Mouse (Mus musculus) stomach, embryonic 15.5 days (tissue): ENCODE results near the gene Golph3l. TPM values are rescaled to one million over a fixed set of nuclear protein-coding genes. Genes with fewer than 3 reads are reported as not detected.
"Not testable (repeated sequence)": the region's sequence is repeated elsewhere in the genome, so short reads cannot be mapped to it uniquely, and the experiment has no call there.

Source experiments
- ATAC-seq: fragments of 200-750 bp; cut with Nextera tagmentation; 2 replicates; pipeline ENCODE4 v1.8.0; 2017; ENCODE audit warnings: low read depth, moderate number of reproducible peaks, moderate TSS enrichment; ENCODE audit not compliant: insufficient read depth, low FRiP score
- H3K27ac ChIP-seq: fragments of 300-500 bp; sonication (generic); 2 replicates; pipeline ENCODE4 v1.5.1; 2015; ENCODE audit warnings: mild to moderate bottlenecking, inconsistent platforms
- H3K27me3 ChIP-seq: fragments of 300-500 bp; sonication (generic); replicated peaks from 2 replicates; pipeline ENCODE4 v1.6.1; 2015; ENCODE audit warnings: inconsistent platforms
- H3K36me3 ChIP-seq: fragments of 300-500 bp; sonication (generic); 2 replicates; pipeline ENCODE4 v1.6.1; 2015; ENCODE audit warnings: inconsistent platforms
- H3K4me1 ChIP-seq: fragments of 300-500 bp; sonication (generic); 2 replicates; pipeline ENCODE4 v1.6.1; 2015; ENCODE audit warnings: inconsistent platforms
- H3K4me2 ChIP-seq: fragments of 300-500 bp; sonication (generic); 2 replicates; pipeline ENCODE4 v1.6.1; 2015; ENCODE audit warnings: mild to moderate bottlenecking, inconsistent platforms
- H3K4me3 ChIP-seq: fragments of 300-500 bp; sonication (generic); replicated peaks from 2 replicates; pipeline ENCODE4 v1.5.1; 2015; ENCODE audit warnings: inconsistent platforms
- H3K9ac ChIP-seq: fragments of 300-500 bp; sonication (generic); 2 replicates; pipeline ENCODE4 v1.6.1; 2015; ENCODE audit warnings: inconsistent platforms
- H3K9me3 ChIP-seq: fragments of 300-500 bp; sonication (generic); 2 replicates; pipeline ENCODE4 v1.6.1; 2016; ENCODE audit warnings: inconsistent platforms
- WGBS: fragments of 180-500 bp; shearing (Covaris S2); methylation state at CpG from one replicate; pipeline ENCODE4 v1.1.7; 2015; 5-methylcytosine and 5-hydroxymethylcytosine counted together
- polyA plus RNA-seq: library from polyadenylated mRNA; unstranded; fragments of >200 nt; fragmentation: Nextera tagmentation; extraction: Ambion mirVana; gene quantifications from 2 replicates; pipeline ENCODE4 v1.2.1, GENCODE M21; 2015

The Golph3l gene
- polyA plus RNA-seq, 1 experiment from 2014 or later: 36.5 TPM

- no peak for ATAC-seq
- no peak overlapping the region for H3K27ac ChIP-seq
- no peaks in the 10 kb centered on the region for H3K36me3 ChIP-seq
- H3K4me2 ChIP-seq: no peak overlapping the region
- peaks cover 3% of the 10 kb centered on the region; the same call in 1 of the 2 replicates for H3K4me1 ChIP-seq
- no peak overlapping the region for H3K9ac ChIP-seq
- H3K9me3 ChIP-seq: no peaks in the 10 kb centered on the region
- no peak overlapping the region for H3K4me3 ChIP-seq
- H3K27me3 ChIP-seq: no peaks in the 10 kb centered on the region
- 86% methylated on average over 5 of the region's 5 CpGs for WGBS
Measured at GRCm38 (mm10) chr3:95648016-95648415, 59.3 kb downstream of the Golph3l start.

- peak; percentile 13; the same call in 1 of the 2 replicates for ATAC-seq
- Histone ChIP-seq H3K4me2 (0 out of 2 replicates have a peak overlapping the region, but pooled peaks have one; percentile 0), H3K27me3 (no peaks in the 10 kb centered on the region), H3K4me1 (peaks cover 11% of the 10 kb centered on the region), H3K9me3 (no peaks in the 10 kb centered on the region), H3K36me3 (no peaks in the 10 kb centered on the region), H3K9ac (no peak overlapping the region), H3K4me3 (no peak overlapping the region), H3K27ac (peak overlapping the region; percentile 73)
- 51% methylated on average over 6 of the region's 6 CpGs for WGBS
Measured at GRCm38 (mm10) chr3:95650276-95651032, 61.7 kb downstream of the Golph3l start.

- Histone ChIP-seq H3K36me3 (no peaks in the 10 kb centered on the region), H3K4me3 (no peak overlapping the region), H3K4me2 (0 out of 2 replicates have a peak overlapping the region, but pooled peaks have one; percentile 0), H3K27me3 (no peaks in the 10 kb centered on the region), H3K4me1 (peaks cover 11% of the 10 kb centered on the region), H3K27ac (peak overlapping the region; percentile 73), H3K9me3 (no peaks in the 10 kb centered on the region), H3K9ac (no peak overlapping the region)
- WGBS: 79% methylated on average over 3 of the region's 3 CpGs
- no peak for ATAC-seq
Measured at GRCm38 (mm10) chr3:95651033-95651373, 62.3 kb downstream of the Golph3l start.

- no peak overlapping the region for H3K9ac ChIP-seq
- H3K4me3 ChIP-seq: no peak overlapping the region
- H3K36me3 ChIP-seq: no peaks in the 10 kb centered on the region
- no peaks in the 10 kb centered on the region for H3K27me3 ChIP-seq
- no peak overlapping the region for H3K4me2 ChIP-seq
- H3K27ac ChIP-seq: peak overlapping the region; percentile 73; the same call in 1 of the 2 replicates
- H3K4me1 ChIP-seq: peaks cover 11% of the 10 kb centered on the region
- 79% methylated on average over 16 of the region's 16 CpGs for WGBS
- no peaks in the 10 kb centered on the region for H3K9me3 ChIP-seq
- no peak for ATAC-seq
Measured at GRCm38 (mm10) chr3:95651391-95652203, 62.9 kb downstream of the Golph3l start.

GRCm38 (mm10) chr3:95652204-95652811 is 63.6 kb downstream of the Golph3l start:
- Histone ChIP-seq H3K27ac (no peak overlapping the region; the same call in 1 of the 2 replicates), H3K4me1 (peaks cover 11% of the 10 kb centered on the region), H3K4me2 (no peak overlapping the region), H3K9me3 (no peaks in the 10 kb centered on the region), H3K36me3 (no peaks in the 10 kb centered on the region), H3K4me3 (no peak overlapping the region), H3K27me3 (no peaks in the 10 kb centered on the region), H3K9ac (no peak overlapping the region)
- WGBS: 63% methylated on average over 7 of the region's 7 CpGs
- no peak for ATAC-seq

- Histone ChIP-seq H3K27me3 (no peaks in the 10 kb centered on the region), H3K4me1 (peaks cover 11% of the 10 kb centered on the region), H3K27ac (no peak overlapping the region), H3K9ac (no peak overlapping the region), H3K4me3 (no peak overlapping the region), H3K4me2 (no peak overlapping the region), H3K9me3 (no peaks in the 10 kb centered on the region), H3K36me3 (no peaks in the 10 kb centered on the region)
- no peak for ATAC-seq
- 35% methylated on average over 6 of the region's 6 CpGs for WGBS
Measured at GRCm38 (mm10) chr3:95652871-95653270, 64.1 kb downstream of the Golph3l start.

- H3K4me3 ChIP-seq: no peak overlapping the region
- no peaks in the 10 kb centered on the region for H3K9me3 ChIP-seq
- peak overlapping the region; percentile 19 for H3K4me2 ChIP-seq
- no peak; the same call in 1 of the 2 replicates for ATAC-seq
- WGBS: 10% methylated on average over 11 of the region's 11 CpGs
- H3K36me3 ChIP-seq: no peaks in the 10 kb centered on the region
- no peak overlapping the region; the same call in 1 of the 2 replicates for H3K9ac ChIP-seq
- H3K27ac ChIP-seq: peak overlapping the region; percentile 61
- no peaks in the 10 kb centered on the region for H3K27me3 ChIP-seq
- peaks cover 11% of the 10 kb centered on the region for H3K4me1 ChIP-seq
Measured at GRCm38 (mm10) chr3:95653473-95654034, 64.8 kb downstream of the Golph3l start.

GRCm38 (mm10) chr3:95654371-95654770 is 65.6 kb downstream of the Golph3l start:
- H3K4me3 ChIP-seq, H3K36me3 ChIP-seq, H3K9me3 ChIP-seq, H3K27me3 ChIP-seq, H3K9ac ChIP-seq, H3K4me2 ChIP-seq, ATAC-seq, H3K27ac ChIP-seq: not testable (repeated sequence)
- H3K4me1 ChIP-seq: peaks cover 11% of the 10 kb centered on the region
- WGBS: 93% methylated on average over 3 of the region's 3 CpGs

GRCm38 (mm10) chr3:95655437-95655836 is 66.7 kb downstream of the Golph3l start:
- WGBS: 85% methylated on average over 5 of the region's 5 CpGs
- no peak for ATAC-seq
- Histone ChIP-seq H3K9me3 (no peaks in the 10 kb centered on the region), H3K27me3 (no peaks in the 10 kb centered on the region), H3K9ac (no peak overlapping the region), H3K4me3 (no peak overlapping the region), H3K4me2 (no peak overlapping the region), H3K4me1 (peaks cover 13% of the 10 kb centered on the region), H3K36me3 (no peaks in the 10 kb centered on the region), H3K27ac (no peak overlapping the region)

GRCm38 (mm10) chr3:95657108-95657507 is 68.4 kb downstream of the Golph3l start:
- no peak overlapping the region for H3K9ac ChIP-seq
- H3K9me3 ChIP-seq: no peaks in the 10 kb centered on the region
- H3K27me3 ChIP-seq: no peaks in the 10 kb centered on the region
- peaks cover 5% of the 10 kb centered on the region; the same call in 1 of the 2 replicates for H3K36me3 ChIP-seq
- H3K4me1 ChIP-seq: peaks cover 20% of the 10 kb centered on the region
- WGBS: 90% methylated on average over 3 of the region's 3 CpGs
- no peak overlapping the region for H3K4me2 ChIP-seq
- H3K27ac ChIP-seq: no peak overlapping the region
- ATAC-seq: no peak
- H3K4me3 ChIP-seq: no peak overlapping the region

GRCm38 (mm10) chr3:95657711-95658110 is 69.0 kb downstream of the Golph3l start:
- Histone ChIP-seq H3K9ac (0 out of 2 replicates have a peak overlapping the region, but pooled peaks have one; percentile 82), H3K4me1 (peaks cover 23% of the 10 kb centered on the region), H3K27ac (no peak overlapping the region; the same call in 1 of the 2 replicates), H3K9me3 (no peaks in the 10 kb centered on the region), H3K27me3 (no peaks in the 10 kb centered on the region), H3K4me3 (peak overlapping the region; percentile 94), H3K36me3 (peaks cover 8% of the 10 kb centered on the region; the same call in 1 of the 2 replicates), H3K4me2 (peak overlapping the region; percentile 54)
- WGBS: 80% methylated on average over 3 of the region's 3 CpGs
- ATAC-seq: no peak
